Mouse (Mus musculus): Measurements from ENCODE around the gene Gm20388.
"Not testable (repeated sequence)": the region's sequence is repeated elsewhere in the genome, so short reads cannot be mapped to it uniquely, and the experiment has no call there.

Gm20388 gene

DNA sequence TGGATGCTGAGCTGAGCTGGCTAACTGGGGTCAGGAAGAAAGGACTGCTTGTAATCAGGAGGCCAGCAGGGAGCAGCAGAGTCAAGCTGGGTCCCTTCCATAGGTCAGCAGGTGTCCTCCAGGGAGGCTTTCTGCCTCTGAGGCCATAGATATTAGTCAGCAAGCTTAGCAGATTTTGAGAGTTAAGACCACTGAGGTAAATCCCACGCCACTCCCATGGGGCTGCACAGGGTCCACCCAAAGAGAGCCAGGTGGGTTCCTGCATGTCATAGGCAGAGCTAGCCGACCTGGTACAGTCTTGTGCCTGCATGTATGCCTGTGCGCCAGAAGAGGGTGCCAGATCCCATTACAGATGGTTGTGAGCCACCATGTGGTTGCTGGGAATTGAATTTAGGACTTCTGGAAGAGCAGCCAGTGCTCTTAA is 416.5 kb downstream of the Gm20388 start:
- peak; percentile 66 for DNase-seq

DNA sequence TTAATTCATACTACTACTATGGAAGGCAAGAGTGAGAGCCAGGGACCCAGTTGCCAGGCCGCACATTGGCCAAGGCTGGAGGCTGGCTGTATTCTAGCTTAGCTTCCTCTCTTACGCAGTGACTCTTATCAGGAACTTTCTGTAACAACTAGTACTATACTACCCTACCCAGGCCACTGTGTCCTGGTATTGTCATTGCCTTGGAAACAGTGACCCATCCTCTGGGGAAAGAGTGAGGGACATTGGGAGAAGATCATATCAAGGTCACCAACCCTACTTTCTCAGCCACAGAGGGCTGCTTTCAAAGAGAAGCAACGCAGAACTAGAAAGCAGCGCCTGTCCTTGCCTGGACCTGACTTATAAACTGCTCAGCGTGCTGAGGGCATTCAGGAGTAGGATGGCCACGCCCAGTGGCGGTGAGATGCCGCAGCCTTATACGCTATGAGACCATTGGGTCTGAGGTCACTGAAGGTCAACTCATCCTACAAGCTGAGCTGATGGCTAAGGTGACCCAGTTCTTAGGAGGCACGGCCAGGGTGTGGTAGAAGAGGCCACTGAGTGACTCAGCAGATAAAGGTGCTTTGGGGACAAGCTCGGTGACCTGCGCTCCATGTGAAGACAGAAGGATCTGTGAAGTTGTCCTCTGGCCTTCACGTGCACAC is 417.9 kb downstream of the Gm20388 start:
- DNase-seq: no peak

DNA sequence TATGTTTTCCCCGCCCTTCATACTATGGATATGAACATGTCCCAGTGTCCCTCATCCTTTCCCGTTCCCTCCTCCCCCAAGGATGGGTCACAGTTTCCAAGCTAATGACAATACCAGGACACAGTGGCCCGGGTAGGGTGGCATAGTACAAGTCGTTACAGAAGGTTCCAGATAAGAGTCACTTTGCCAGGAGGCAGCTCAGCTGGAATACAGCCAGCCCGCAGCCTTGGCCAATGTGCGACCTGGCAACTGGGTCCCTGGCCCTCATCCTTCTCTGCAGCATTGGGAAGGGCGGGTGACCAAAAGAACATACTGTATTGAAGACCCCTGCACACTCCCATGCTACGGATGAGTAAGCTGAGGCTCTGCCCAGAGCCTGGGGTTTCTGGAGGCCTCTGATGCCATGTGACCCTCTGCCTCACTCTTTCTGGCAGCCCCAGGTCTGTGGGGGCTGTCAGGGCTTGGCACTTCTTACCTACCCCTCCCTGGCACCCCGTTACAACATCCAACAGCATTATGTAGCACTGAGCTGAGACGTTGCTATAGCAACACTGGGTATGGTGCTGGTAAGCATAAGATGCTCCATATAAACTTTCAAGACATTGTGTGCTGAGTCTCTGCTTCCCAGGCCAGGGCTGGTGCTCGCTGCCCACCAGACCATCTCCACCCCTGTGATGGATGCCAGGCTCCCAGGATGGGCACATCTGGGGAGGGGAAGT is 418.5 kb downstream of the Gm20388 start:
- no peak for DNase-seq

DNA sequence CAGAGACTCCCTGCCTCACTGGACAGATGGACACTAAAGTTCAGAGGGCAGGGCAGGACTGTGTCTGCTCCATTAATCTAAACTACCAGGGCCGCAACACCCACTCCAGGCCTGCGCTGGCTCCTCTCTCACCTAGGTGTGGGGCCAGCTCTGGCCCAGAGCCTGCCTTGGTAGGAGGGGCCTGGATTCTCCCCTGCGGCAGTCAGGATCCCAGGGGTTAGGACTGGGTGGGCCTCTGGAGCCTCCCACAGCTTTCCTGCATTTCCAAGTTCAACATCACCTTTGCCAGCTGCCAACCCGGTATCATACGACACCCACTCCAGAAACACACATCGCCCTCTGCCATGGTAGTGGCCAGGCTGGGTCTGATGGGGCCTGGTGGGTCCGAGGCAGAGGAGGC is 420.4 kb downstream of the Gm20388 start:
- DNase-seq: no peak

DNA sequence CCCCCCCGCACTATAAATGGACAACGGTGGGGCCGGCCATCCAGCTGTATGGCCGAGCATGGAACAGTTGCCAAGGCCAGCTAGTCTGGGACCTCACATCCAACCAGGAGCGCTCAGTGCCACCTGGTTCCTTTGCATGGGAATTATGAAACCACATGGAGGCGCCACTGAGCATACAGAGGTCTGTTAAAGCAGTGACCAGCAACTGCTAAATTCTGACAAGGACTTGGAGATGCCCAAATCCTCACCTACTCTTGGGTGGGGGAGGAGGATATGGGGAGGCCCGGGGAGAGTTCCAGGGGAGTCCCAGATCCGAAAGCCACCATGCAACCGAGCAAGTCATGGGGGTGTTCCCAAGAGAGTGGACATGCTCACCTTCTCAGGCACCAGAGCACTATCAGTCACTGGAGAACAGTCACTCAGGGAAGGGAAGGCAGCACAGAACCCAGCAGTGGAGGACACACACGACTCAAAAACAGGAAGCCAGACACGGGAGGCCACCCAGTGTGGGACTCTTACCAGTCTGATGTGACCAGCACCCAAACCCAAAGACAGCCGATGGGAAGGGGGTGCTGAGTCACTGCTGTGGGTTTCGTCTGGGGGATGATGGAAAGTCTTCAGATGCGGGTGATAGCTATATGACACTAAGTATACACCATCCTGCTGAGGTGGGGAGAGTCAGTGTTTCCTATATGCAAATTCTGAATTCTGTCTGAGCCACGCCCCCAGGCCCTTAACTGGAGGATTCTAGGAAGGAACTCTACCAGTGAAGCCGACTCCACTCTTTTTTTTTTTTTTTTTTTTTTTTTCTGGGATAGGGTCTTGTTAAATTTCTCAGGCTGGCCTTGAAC is 422.0 kb downstream of the Gm20388 start:
- peak; percentile 64 for DNase-seq

DNA sequence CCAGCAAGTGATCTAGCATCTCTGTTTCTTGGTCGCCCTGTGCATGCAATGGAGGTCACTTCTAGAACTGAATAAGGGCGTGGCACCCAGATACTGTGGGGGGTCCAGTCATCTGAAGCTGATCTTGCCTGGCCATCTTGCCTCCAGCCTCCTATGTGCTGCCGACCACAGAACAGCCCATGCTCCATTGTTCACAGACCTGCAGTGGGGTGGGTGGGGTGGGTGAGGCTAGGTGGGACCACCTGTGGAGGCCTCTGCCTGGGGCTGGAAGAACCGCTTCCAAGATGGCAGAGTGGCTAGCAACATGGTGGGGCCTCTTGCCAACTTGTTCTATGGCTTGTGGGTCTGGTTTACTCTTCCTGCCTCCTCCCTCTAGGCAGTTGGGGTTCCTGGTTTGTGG is 423.0 kb downstream of the Gm20388 start:
- no peak for DNase-seq

DNA sequence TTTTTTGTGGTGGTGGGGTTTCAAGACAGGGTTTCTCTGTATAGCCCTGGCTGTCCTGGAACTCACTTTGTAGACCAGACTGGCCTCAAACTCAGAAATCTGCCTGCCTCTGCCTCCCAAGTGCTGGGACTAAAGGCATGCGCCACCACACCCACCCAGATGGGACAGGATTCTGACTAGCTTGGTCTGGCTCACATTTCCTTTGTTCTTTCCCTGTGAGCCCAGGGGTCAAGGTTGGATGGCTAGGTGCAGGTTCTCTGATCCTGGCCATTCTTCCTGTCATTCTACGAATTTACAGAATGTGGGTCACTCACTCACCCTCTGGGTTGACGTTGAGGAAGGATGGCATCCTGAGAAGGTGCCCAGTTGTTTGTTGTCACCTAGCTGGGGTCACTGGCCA is 423.6 kb downstream of the Gm20388 start:
- not testable (repeated sequence) for DNase-seq

DNA sequence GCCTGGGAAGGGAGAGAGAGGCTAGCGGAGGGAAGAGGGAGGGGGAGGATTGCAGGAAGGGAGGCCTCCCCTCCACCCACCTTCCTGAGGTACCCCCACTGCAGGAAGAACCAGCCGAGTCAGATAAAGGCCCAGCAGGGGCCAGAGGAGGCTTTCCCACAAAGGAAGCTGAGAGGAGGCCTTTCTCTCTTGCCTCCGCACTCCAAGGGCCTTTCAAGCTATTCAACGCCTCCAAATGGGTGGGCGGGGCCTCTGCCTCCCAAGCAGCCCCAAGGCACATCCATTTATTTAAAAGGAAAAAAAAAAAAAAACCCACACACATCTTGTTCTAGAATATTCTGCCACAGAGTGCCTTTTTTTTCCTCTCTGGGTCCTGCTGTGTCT is 424.2 kb downstream of the Gm20388 start:
- DNase-seq: no peak

DNA sequence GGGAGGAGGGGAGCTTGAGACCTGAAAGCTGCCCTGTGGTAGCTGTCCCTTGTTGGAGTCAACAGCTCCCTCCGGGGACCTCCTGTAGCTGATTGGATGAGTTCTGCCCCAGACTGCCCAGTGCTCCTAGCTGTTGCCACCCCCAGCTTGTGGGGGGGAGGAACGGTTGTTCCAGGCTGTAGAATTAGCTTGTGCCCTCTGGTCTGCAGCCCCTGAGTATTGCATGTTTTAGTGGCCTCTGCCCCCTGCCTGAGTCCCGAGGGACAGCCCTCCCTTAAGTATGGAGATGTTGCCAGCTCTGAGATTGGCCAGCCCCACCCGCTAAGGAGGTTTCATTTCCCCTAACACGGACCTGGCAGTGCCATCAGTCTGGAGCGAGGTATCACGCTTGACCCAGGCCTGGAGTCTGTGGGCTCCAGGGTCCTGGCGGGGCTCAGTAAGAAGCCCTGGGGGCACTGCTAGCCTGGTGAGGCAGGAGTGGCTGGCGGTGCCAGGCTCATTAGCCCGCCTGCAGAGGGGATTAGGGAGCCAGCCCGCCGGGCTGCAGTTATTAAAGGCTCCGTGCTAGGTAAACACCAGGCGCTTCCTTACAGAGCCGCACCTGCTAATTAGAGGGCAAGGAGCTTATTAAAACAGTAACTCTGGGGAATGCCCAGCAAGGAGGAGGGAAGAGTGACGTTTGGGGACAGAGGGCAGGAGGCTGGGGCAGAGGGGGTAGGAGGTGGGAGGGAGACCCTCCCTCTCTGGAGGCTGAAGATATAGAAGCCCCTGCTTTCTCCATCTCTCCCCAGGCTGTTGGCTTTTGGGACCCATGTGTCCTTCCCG is 424.8 kb downstream of the Gm20388 start:
- DNase-seq: peak; percentile 46

DNA sequence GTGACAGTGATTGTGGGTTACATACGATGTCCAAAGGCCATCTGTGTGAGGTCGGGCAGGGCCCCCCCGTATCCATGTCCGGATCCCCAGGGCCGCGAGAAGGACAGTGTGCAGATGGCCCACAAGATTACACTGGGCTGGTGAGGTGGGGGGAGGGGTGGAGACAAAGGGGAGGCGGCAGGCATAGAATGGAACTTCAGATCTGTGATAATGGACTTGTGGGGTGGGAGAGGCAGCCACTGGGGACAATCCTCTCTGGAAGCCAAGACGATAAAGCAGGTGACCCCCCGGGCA is 425.4 kb downstream of the Gm20388 start:
- DNase-seq: peak; percentile 46

DNA sequence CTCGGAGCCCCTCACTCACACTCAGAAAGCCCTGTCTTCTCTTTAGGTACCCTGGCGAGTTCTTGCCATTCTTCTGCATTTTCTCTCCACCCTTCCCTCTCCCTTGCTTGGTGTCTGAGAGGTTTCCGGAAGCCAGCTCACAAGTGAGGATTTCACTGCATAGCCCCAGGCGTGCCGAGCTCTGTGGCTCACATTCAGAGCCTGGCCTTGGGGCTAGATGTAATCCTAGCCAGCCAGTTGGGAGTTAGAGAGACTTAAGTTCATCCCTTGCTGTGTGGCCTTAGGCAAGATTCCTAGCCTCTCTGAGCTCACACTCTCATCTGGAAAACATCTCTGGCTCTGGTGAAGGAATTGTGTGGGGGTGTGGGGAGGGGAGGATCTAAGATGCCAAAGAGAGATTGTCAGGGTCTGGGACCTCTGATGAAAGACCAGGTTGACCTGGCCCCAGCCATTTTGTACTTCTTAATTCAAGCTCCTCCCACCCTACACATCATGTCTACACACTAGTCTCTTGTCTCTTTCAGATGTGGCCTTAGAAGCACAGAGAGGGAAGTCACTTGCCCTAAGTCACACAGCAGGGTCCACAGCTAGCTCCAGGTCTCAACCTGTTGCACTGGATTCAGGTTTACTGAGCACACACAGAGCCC is 426.4 kb downstream of the Gm20388 start:
- no peak for DNase-seq

DNA sequence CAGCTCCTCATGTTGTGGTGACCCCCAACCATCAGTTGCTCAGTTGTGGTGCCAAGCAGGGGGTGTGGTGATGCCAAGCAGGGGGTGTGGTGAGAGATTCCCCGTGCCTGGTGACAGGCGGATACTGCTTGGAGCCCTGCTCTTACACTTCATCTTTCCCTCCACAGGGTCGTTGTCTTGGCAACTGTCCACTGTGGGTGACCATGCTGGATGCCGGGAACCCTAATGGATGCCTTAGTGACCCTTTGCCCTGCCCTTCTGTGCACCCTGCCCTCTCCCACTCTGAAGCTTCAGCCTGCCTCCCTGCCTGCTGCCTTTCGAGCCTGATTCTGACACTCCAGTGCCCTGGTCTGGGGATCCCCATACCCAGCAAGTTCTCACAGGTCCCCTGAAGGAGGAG is 427.0 kb downstream of the Gm20388 start:
- DNase-seq: no peak

DNA sequence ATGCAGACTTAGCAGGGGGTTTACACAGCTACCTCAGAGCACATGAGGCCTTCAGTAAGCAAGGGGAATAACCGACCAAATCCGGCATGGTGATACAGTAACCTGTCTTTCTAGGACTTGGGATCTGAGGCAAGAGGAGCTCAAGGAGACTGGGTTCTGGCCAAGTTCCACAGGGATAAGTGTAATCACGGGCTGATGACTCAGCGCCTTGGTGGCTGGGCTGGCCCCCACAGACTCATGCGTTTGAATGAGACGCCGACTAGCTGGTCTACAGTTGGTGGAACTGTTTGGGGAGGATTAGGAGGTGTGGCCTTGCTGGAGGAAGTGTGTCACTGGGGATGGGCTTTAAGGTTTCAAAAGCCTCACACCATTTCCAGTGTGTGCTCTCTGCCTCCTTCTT is 428.0 kb downstream of the Gm20388 start:
- DNase-seq: no peak

DNA sequence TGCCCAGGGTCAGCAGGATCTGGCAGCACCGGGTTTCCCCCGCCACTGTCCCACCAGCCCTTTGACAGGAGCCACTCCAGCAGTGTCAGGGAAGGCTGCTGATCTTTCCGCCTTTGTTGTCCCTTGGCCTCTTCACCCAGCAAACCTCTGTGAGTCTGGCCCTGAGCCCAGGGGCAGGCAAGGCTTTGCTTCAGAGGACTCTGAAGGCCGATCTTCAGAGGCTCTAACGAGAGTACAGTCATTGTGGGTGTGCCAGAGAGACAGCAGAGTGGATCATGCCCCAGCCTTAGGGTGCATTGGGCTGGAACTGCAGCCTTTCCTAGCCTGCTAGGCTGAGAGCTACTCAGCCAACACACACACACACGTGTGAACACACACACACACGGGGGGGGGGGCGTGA is 429.1 kb downstream of the Gm20388 start:
- no peak for DNase-seq

DNA sequence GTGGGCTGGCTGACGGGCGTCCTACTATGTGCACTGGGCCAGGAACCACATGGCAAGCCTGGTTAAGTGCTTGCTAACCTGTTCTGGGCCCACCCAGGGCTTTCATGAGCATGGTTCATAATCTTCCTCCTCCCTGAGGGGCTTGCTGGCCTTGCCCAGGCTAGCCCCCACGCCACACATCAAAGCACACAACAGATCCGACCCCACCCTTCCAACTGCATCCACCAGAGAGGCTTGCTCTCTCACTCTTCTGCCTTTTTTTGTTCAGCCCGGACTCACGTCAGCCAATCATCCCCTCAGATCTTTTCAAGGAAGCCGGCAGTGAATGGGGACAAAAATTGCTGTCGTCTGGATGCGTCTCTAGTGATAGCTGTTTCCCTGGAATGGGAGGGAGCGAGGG is 430.5 kb downstream of the Gm20388 start:
- DNase-seq: no peak

DNA sequence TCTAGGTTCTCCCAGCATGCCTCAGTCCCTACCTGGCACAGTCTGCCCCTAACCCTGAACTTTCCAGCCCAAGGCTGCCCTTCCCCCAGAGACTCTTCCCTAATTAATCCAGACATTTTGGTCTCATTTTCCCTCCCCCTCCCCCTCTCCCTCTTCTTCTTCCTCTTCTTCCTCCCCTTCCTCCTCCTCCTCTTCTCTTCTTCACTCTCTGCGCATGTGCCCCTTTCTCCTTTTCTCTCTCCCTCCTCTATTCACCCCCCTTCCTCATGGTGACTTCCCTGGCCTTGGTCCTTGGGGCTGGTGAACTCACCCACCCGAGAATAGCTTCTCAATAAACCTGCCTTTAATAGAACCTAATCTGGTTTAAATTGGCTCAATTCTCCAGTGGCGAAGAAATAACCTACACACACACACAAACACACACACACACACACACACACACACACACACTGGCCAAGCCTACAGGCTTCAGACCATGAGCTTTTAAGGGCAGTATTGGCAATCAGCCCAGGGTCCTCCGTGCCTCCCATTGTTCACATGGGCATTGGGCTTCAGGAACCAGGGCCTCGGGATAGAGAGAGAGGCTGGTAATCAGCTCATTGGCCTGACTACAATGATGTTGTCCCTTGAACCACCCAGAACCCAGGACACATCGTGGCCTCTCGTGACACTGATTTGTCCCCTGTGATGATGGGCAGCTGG is 432.4 kb downstream of the Gm20388 start:
- DNase-seq: no peak

DNA sequence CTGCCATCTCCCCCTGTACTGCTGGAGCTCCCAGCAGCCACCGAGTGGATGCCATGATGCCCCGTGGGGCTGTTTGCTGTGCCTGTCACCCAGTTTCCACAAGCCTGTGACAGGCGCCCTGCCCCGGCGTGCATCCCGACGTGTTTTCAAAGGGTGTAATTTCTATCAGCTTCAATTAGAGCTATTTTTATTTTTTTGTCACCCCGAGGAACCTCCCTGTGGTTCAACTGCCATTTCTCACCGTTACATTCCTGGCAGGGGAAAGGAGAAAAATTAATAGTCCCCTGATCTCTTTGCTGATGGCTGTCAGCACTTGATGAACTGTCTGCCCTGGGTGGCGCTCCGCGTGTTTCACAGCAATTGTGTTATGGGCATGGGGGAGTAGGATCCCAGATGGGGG is 432.9 kb downstream of the Gm20388 start:
- DNase-seq: no peak

DNA sequence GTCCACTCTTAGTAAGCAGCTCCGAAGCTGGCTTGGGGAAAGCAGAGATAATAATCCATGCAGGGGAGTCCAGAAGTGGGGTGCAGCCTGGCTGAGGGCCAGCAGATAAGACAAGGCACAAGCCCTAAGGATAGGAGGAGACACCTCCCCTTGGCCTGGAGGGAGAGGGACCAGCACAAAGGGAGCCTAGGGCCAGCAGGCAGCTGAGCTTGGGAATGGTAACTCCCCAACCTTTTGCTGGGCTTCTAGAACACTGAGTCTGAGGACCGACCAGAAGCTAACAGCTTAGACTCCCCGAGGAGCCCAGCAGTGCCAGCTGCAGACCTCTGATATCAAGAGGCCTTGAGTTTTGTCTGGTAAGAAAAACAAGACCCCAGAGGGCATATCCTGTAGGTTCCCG is 433.5 kb downstream of the Gm20388 start:
- no peak for DNase-seq

DNA sequence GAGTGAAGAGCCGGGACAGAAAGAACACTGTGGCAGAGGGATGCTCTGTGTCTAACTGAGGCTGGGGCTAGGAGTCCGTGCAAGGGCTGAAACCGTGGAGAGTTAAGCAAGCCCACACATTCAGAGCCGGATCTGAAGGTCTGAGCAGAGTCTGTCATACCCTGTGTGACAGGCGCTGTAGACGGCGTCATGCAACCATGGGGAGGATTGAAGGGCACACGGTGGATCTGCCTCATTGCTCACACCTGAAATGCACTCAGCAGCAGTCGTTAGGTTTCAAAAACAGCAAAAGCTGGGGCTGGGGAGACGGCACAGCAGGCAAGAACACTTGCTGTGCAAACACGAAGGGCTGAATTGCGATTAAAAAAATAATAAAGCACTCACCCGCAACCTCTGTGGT is 433.9 kb downstream of the Gm20388 start:
- DNase-seq: no peak

DNA sequence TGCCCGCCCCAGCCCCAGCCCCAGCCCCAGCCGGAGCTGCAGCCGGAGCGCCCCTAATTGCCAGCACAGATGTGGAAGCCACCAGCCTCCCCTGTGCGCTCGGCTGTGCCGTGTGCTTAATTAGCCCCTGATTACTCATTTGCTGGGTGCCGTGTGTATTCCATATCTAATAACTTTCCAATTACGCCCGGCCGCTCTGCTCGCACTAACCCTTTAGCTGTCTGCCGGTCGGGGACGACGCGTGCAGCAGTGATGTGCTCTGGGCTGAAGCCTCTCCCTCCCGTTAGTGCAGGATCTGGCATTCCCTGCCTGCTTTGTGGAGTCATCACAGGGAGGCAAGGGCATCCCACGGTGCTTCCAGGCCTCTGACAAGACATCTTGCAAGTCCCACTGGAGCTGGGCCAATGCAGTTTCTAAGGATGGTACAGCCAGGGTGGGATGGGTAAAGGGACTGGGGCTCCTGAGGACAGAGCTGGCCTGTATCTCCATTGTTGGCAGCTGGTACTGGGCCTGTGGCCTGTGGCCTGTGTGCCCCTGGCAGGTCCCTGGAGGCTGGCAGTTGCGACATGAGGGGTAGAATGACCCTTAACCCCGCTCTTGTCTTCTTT is 437.2 kb downstream of the Gm20388 start:
- no peak for DNase-seq

DNA sequence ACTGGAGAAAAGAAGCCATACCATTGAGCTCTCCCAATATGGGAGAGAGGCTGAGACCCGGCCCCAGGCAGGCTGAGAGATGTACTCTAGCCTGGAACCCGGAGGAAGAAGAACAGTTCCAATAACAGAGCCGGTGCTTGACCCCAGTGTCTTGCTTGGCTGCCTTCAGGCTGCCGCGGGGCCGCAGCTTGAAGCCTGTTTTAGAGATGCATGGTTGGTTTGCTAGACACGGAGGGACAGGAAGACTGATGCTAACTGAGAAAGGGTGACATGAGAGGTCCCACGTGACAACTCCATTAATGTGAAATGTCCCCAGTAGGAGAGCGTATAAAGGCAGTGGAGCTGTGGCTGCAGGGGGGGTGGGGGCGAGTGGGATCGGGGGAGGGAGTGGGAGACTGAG is 438.3 kb downstream of the Gm20388 start:
- DNase-seq: no peak
